Comparison of ENCODE assay signal across 8 mouse cellular contexts in genomic region chr6:86196034-86196433, GRCm38 (mm10). TPM values are rescaled to one million over a fixed set of nuclear protein-coding genes. Genes with fewer than 3 reads are reported as not detected.
DNase-seq lines count a peak whose midpoint lies in the region; ATAC-seq and TF ChIP-seq lines count a peak whose summit lies in the region.

No protein-coding gene starts in this region.

- H3K9me3 ChIP-seq in heart, embryonic 10.5 days, result no peaks in the 10 kb centered on the region
- H3K9me3 ChIP-seq in E14TG2a.4 (ENCODE audit: low read length), result no peaks in the 10 kb centered on the region
- no peaks in the 10 kb centered on the region for H3K9me3 ChIP-seq in liver, embryonic 12.5 days (replicated peaks)

- H3K4me2 ChIP-seq in liver, embryonic 12.5 days, result peak overlapping the region; percentile 75

- peak overlapping the region; percentile 76 for H3K4me3 ChIP-seq in heart, embryonic 10.5 days
- H3K4me3 ChIP-seq in E14TG2a.4 (replicated peaks; ENCODE audit: low read length), result peak overlapping the region; percentile 84
- 0 out of 2 replicates have a peak overlapping the region, but pooled peaks have one; percentile 44 for H3K4me3 ChIP-seq in embryonic fibroblast, embryonic 13.5 days (ENCODE audit: insufficient read depth, low read length)
- peak overlapping the region; percentile 58 for H3K4me3 ChIP-seq in liver, embryonic 12.5 days

- no peak overlapping the region for H3K27ac ChIP-seq in heart, embryonic 10.5 days
- no peak overlapping the region for H3K27ac ChIP-seq in embryonic fibroblast, embryonic 13.5 days (ENCODE audit: insufficient read depth, low read length)
- no peak overlapping the region for H3K27ac ChIP-seq in liver, embryonic 12.5 days

- no peak for TF ChIP-seq POLR2A in embryonic fibroblast, embryonic 13.5 days (IDR thresholded peaks at IDR 0.05; ENCODE audit: low read depth, low read length)

- peaks cover 66% of the 10 kb centered on the region for H3K27me3 ChIP-seq in heart, embryonic 10.5 days (ENCODE audit: insufficient read depth, poor library complexity, severe bottlenecking)
- peaks cover 61% of the 10 kb centered on the region for H3K27me3 ChIP-seq in E14TG2a.4 (ENCODE audit: insufficient read depth, low read length)
- peaks cover 76% of the 10 kb centered on the region for H3K27me3 ChIP-seq in liver, embryonic 12.5 days (replicated peaks)

- WGBS in heart, embryonic 10.5 days, result 8% methylated on average over 14 of the region's 14 CpGs
- 8% methylated on average over 14 of the region's 14 CpGs for WGBS in liver, embryonic 12.5 days (ENCODE audit: insufficient replicate concordance)

- intact Hi-C loops in heart, postnatal 36 days (cut with DNase I), result loop anchor here (5.0 kb wide), 1 partner anchor 166 kb away; no protein-coding TSS in a partner anchor
- intact Hi-C loops in left cerebral cortex, postnatal 4 days (cut with DNase I), result no loop called here

- H3K9ac ChIP-seq in liver, embryonic 12.5 days, result no peak overlapping the region

- no peaks in the 10 kb centered on the region for H3K36me3 ChIP-seq in heart, embryonic 10.5 days
- H3K36me3 ChIP-seq in E14TG2a.4 (ENCODE audit: insufficient read depth, low read length), result no peaks in the 10 kb centered on the region
- no peaks in the 10 kb centered on the region for H3K36me3 ChIP-seq in liver, embryonic 12.5 days

- TF ChIP-seq CTCF in E14TG2a.4 (conservative IDR thresholded peaks at IDR 0.05; ENCODE audit: low read length), result no peak
- no peak for TF ChIP-seq CTCF in embryonic fibroblast, embryonic 13.5 days (IDR thresholded peaks at IDR 0.05; ENCODE audit: borderline replicate concordance, insufficient read depth, low read length)

- no peak for DNase-seq in heart, embryonic 10.5 days (ENCODE audit: low spot score)
- DNase-seq in heart, postnatal 36 days, result no peak
- no peak for DNase-seq in left cerebral cortex, postnatal 4 days
- no peak for DNase-seq in left cerebral cortex, adult 11 months (ENCODE audit: low spot score)
- DNase-seq in urinary bladder, postnatal 25 days (ENCODE audit: low spot score), result no peak

- ATAC-seq in liver, embryonic 12.5 days, result no peak

- H3K4me1 ChIP-seq in heart, embryonic 10.5 days, result peaks cover 22% of the 10 kb centered on the region
- peaks cover 18% of the 10 kb centered on the region for H3K4me1 ChIP-seq in E14TG2a.4 (replicated peaks; ENCODE audit: low read depth, low read length)
- H3K4me1 ChIP-seq in embryonic fibroblast, embryonic 13.5 days (ENCODE audit: control insufficient read depth, insufficient read depth, low read length), result no peaks in the 10 kb centered on the region; the same call in 1 of the 2 replicates
- H3K4me1 ChIP-seq in liver, embryonic 12.5 days, result no peaks in the 10 kb centered on the region

RNA-seq across cellular contexts. Expression of gene Tgfa, which starts 1.0 kb away (rescaled TPM):
- 3.2 and 3.7 TPM in 2 replicates for polyA plus RNA-seq in heart, embryonic 10.5 days (2016; fragmentation: Nextera tagmentation; extraction: Ambion mirVana)
- 1 to 10 TPM; 1.1 to 1.4 TPM for total RNA-seq in heart, postnatal 36 days (2021)
- polyA plus RNA-seq in embryonic fibroblast, embryonic 13.5 days (2011; ENCODE audit: insufficient read length, low read depth, missing spikeins), result 0.42 and 0.85 TPM in 2 replicates
- 1.4 and 2.1 TPM in 2 replicates for polyA plus RNA-seq in liver, embryonic 12.5 days (2016; fragmentation: Nextera tagmentation; extraction: Ambion mirVana)
- 10 to 100 TPM; 28.6 TPM for total RNA-seq in left cerebral cortex, postnatal 4 days (2021)
